Mouse (Mus musculus) stomach, postnatal 0 days (tissue): ENCODE measurements around the gene H2-Eb1. TPM values are rescaled to one million over a fixed set of nuclear protein-coding genes. Genes with fewer than 3 reads are reported as not detected.
A peak's percentile ranks its signal among the peaks of the same experiment; 100 is the strongest.
"Not testable (repeated sequence)": the region's sequence is repeated elsewhere in the genome, so short reads cannot be mapped to it uniquely, and the experiment has no call there.

Experiments
- ATAC-seq: fragments of 200-750 bp; cut with Nextera tagmentation; 2 replicates; pipeline ENCODE4 v1.8.0; 2017; ENCODE audit not compliant: low FRiP score, low TSS enrichment
- DNase-seq: peaks from one replicate; pipeline ENCODE4 v3.0.0-alpha.2; 2016; ENCODE audit warnings: low spot score
- H3K27ac ChIP-seq: fragments of 300-500 bp; sonication (generic); replicated peaks from 2 replicates; pipeline ENCODE4 v1.5.1; 2014; ENCODE audit warnings: mild to moderate bottlenecking, control low read depth
- H3K27me3 ChIP-seq: fragments of 300-500 bp; sonication (generic); 2 replicates; pipeline ENCODE4 v1.6.1; 2014; ENCODE audit warnings: low read length; ENCODE audit not compliant: control insufficient read depth, insufficient read depth
- H3K36me3 ChIP-seq: fragments of 300-500 bp; sonication (generic); 2 replicates; pipeline ENCODE4 v1.6.1; 2014; ENCODE audit warnings: low read length, mixed read lengths; ENCODE audit not compliant: control insufficient read depth, insufficient read depth
- H3K4me1 ChIP-seq: fragments of 300-500 bp; sonication (generic); replicated peaks from 2 replicates; pipeline ENCODE4 v1.6.1; 2014; ENCODE audit warnings: antibody characterized with exemption; ENCODE audit not compliant: control insufficient read depth, insufficient read depth
- H3K4me2 ChIP-seq: fragments of 300-500 bp; sonication (generic); replicated peaks from 2 replicates; pipeline ENCODE4 v1.6.1; 2014; ENCODE audit warnings: low read depth, mild to moderate bottlenecking, control low read depth, moderate library complexity
- H3K4me3 ChIP-seq: fragments of 300-500 bp; sonication (generic); 2 replicates; pipeline ENCODE4 v1.5.1; 2014; ENCODE audit warnings: low read depth, low read length, control low read depth
- H3K9ac ChIP-seq: fragments of 300-500 bp; sonication (generic); 2 replicates; pipeline ENCODE4 v1.6.1; 2014; ENCODE audit warnings: mild to moderate bottlenecking, low read length, control low read depth, mixed read lengths
- H3K9me3 ChIP-seq: fragments of 300-500 bp; sonication (generic); 2 replicates; pipeline ENCODE4 v1.6.1; 2016; ENCODE audit warnings: low read length; ENCODE audit not compliant: control insufficient read depth
- CTCF ChIP-seq: IDR thresholded peaks from 2 replicates; pipeline ENCODE4 v1.5.1; 2016; ENCODE audit warnings: antibody characterized with exemption, low read depth, mild to moderate bottlenecking, moderate library complexity
- EP300 ChIP-seq: optimal IDR thresholded peaks from 2 replicates; pipeline ENCODE3; 2016; ENCODE audit warnings: antibody characterized with exemption
- WGBS: fragments of 180-500 bp; shearing (Covaris S2); extraction: QIAGEN DNeasy Blood & Tissue Kit; methylation state at CpG from one replicate; pipeline ENCODE4 v1.1.7; 2014; 5-methylcytosine and 5-hydroxymethylcytosine counted together
- polyA plus RNA-seq: library from polyadenylated mRNA; unstranded; fragments of >200 nt; fragmentation: Nextera tagmentation; extraction: Ambion mirVana; gene quantifications from 2 replicates; pipeline ENCODE4 v1.2.1, GENCODE M21; 2015

The H2-Eb1 gene
- polyA plus RNA-seq, 1 experiment from 2014 or later: 6.7 TPM

- no peak for DNase-seq
- no peak overlapping the region for H3K27ac ChIP-seq
- H3K9ac ChIP-seq: no peak overlapping the region
- H3K27me3 ChIP-seq: no peaks in the 10 kb centered on the region
- 80% methylated on average over 4 of the region's 4 CpGs for WGBS
- ATAC-seq: no peak
- H3K4me2 ChIP-seq: no peak overlapping the region
- no peaks in the 10 kb centered on the region for H3K9me3 ChIP-seq
- no peak overlapping the region for H3K4me3 ChIP-seq
- H3K36me3 ChIP-seq: no peaks in the 10 kb centered on the region
- TF ChIP-seq CTCF (no peak), EP300 (no peak)
- no peaks in the 10 kb centered on the region for H3K4me1 ChIP-seq
These were observed 2.5 kb downstream of the H2-Eb1 start for GRCm38 (mm10) chr17:34308161-34308560.

DNA sequence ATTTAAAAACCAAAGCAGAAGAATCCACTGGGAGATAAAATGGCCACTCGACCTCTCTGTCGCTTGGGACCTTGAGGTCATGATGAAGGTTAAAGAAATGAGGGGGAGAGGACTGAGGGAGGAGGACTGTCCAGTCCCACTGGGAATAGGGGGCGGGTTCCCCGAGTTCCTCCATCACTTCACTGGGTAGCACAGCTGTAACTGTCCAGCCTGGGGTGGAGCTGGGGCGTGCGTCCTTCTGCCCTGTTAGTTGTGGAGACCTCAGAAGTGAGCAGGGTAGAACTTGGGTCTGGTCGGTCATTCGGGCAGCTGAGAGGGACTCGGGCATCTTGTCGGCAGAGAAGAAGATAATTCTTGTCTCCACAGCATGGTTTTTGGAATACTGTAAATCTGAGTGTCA is 3.6 kb downstream of the H2-Eb1 start:
- H3K27me3 ChIP-seq: no peaks in the 10 kb centered on the region
- no peak for TF ChIP-seq CTCF
- no peak for TF ChIP-seq EP300
- ATAC-seq (no peak), DNase-seq (no peak)
- no peaks in the 10 kb centered on the region for H3K36me3 ChIP-seq
- peak overlapping the region; percentile 59 for H3K9ac ChIP-seq
- peak overlapping the region; percentile 52 for H3K4me3 ChIP-seq
- WGBS: 26% methylated on average over 10 of the region's 10 CpGs
- H3K9me3 ChIP-seq: no peaks in the 10 kb centered on the region
- H3K27ac ChIP-seq: no peak overlapping the region
- peak overlapping the region; percentile 74 for H3K4me2 ChIP-seq
- no peaks in the 10 kb centered on the region for H3K4me1 ChIP-seq

- H3K4me2 ChIP-seq: peak overlapping the region; percentile 74
- ATAC-seq (peak; percentile 83), DNase-seq (peak; percentile 76)
- H3K36me3 ChIP-seq: no peaks in the 10 kb centered on the region
- peak overlapping the region; percentile 59 for H3K9ac ChIP-seq
- H3K9me3 ChIP-seq: no peaks in the 10 kb centered on the region
- H3K27me3 ChIP-seq: no peaks in the 10 kb centered on the region
- TF ChIP-seq CTCF: no peak
- no peak for TF ChIP-seq EP300
- H3K4me1 ChIP-seq: no peaks in the 10 kb centered on the region
- 28% methylated on average over 38 of the region's 38 CpGs for WGBS
- H3K27ac ChIP-seq: no peak overlapping the region
- peak overlapping the region; percentile 52 for H3K4me3 ChIP-seq
These were observed 4.2 kb downstream of the H2-Eb1 start for GRCm38 (mm10) chr17:34309683-34310385.

DNA sequence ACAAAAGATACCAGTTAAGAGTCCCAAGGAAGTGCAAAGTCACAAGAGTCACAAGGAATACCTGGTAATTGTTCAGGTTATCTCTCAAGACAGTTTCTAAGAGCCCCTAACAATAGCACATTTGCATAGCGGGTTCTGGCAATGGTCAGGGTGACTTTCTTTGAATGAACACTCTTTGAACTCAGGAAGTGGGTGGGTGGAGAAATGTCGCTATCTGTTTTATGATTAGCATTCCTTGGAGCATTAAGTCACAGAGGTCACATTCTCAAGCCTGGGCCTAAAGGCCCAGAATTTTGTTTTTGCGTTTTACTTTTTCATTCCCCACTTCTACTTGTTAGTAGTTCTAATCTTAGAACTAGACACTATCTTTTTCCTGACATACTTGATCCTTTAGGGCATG is 4.9 kb downstream of the H2-Eb1 start:
- H3K27me3 ChIP-seq, ATAC-seq, H3K4me1 ChIP-seq, DNase-seq, H3K9ac ChIP-seq, H3K36me3 ChIP-seq, H3K27ac ChIP-seq, H3K4me2 ChIP-seq, H3K9me3 ChIP-seq, H3K4me3 ChIP-seq: not testable (repeated sequence)
- 77% methylated on average over 3 of the region's 3 CpGs for WGBS

- no peaks in the 10 kb centered on the region for H3K36me3 ChIP-seq
- H3K27me3 ChIP-seq: no peaks in the 10 kb centered on the region
- no peak for ATAC-seq
- TF ChIP-seq EP300 (no peak), CTCF (no peak)
- H3K4me3 ChIP-seq: no peak overlapping the region
- H3K4me1 ChIP-seq: no peaks in the 10 kb centered on the region
- H3K9ac ChIP-seq: no peak overlapping the region
- DNase-seq: no peak
- H3K27ac ChIP-seq: no peak overlapping the region
- no peaks in the 10 kb centered on the region for H3K9me3 ChIP-seq
- H3K4me2 ChIP-seq: no peak overlapping the region
- 82% methylated on average over 1 of the region's 1 CpGs for WGBS
These were observed 6.5 kb downstream of the H2-Eb1 start for GRCm38 (mm10) chr17:34312185-34312584.

DNA sequence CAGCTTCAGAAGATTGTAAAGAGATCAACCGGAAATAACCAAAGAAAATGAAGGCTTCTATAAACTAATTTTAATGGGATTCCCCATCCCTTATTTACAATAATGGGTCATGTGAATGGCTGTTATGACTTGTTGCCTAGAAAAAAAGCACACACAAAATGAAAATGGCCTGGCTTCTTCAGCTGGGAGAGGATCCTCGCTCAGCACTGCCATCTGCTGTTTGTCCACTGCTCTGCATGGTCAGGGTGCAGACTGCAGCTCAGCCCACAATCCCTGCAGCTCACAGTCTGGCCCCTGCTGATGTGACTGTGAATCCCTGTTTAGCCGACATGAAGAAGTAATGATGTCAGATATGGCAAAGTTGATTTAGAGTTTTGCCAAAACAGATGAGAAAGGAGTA is 7.7 kb downstream of the H2-Eb1 start:
- WGBS: 28% methylated on average over 3 of the region's 3 CpGs
- H3K4me3 ChIP-seq: no peak overlapping the region
- no peak overlapping the region for H3K4me2 ChIP-seq
- ATAC-seq: peak; percentile 60; the same call in 1 of the 2 replicates
- peak; percentile 82 for DNase-seq
- no peak overlapping the region for H3K27ac ChIP-seq
- H3K9ac ChIP-seq: no peak overlapping the region
- TF ChIP-seq CTCF (peak; percentile 95), EP300 (no peak)
- H3K36me3 ChIP-seq: no peaks in the 10 kb centered on the region
- H3K9me3 ChIP-seq: no peaks in the 10 kb centered on the region
- H3K4me1 ChIP-seq: no peaks in the 10 kb centered on the region
- no peaks in the 10 kb centered on the region for H3K27me3 ChIP-seq
